ENCODE assay signal across 8 mouse cellular contexts in genomic region chr11:88863071-88863903, GRCm38 (mm10). TPM values are rescaled to one million over a fixed set of nuclear protein-coding genes. Genes with fewer than 3 reads are reported as not detected.
DNase-seq lines count a peak whose midpoint lies in the region; ATAC-seq and TF ChIP-seq lines count a peak whose summit lies in the region.

No protein-coding gene starts in this region.

- TF ChIP-seq CTCF in E14TG2a.4 (conservative IDR thresholded peaks at IDR 0.05; ENCODE audit: low read length): no peak

- H3K27ac ChIP-seq in forebrain, embryonic 13.5 days: no peak overlapping the region
- peak overlapping the region; percentile 93 for H3K27ac ChIP-seq in midbrain, embryonic 10.5 days (replicated peaks)

- H3K36me3 ChIP-seq in E14TG2a.4 (ENCODE audit: insufficient read depth, low read length): peaks cover 25% of the 10 kb centered on the region
- no peaks in the 10 kb centered on the region for H3K36me3 ChIP-seq in forebrain, embryonic 13.5 days (ENCODE audit: poor library complexity, severe bottlenecking)
- H3K36me3 ChIP-seq in midbrain, embryonic 10.5 days: no peaks in the 10 kb centered on the region

- peak overlapping the region; percentile 96 for H3K4me3 ChIP-seq in E14TG2a.4 (replicated peaks; ENCODE audit: low read length)
- H3K4me3 ChIP-seq in forebrain, embryonic 13.5 days: peak overlapping the region; percentile 75
- H3K4me3 ChIP-seq in midbrain, embryonic 10.5 days: peak overlapping the region; percentile 79

- H3K27me3 ChIP-seq in E14TG2a.4 (ENCODE audit: insufficient read depth, low read length): no peaks in the 10 kb centered on the region
- 0 out of 2 replicates have a peak, but pooled peaks cover 5% of the 10 kb centered on the region for H3K27me3 ChIP-seq in forebrain, embryonic 13.5 days
- peaks cover 17% of the 10 kb centered on the region for H3K27me3 ChIP-seq in midbrain, embryonic 10.5 days (ENCODE audit: low read depth, poor library complexity, severe bottlenecking)

- peak overlapping the region; percentile 80 for H3K9ac ChIP-seq in forebrain, embryonic 13.5 days

- H3K4me1 ChIP-seq in E14TG2a.4 (replicated peaks; ENCODE audit: low read depth, low read length): peaks cover 63% of the 10 kb centered on the region
- H3K4me1 ChIP-seq in forebrain, embryonic 13.5 days: peaks cover 21% of the 10 kb centered on the region
- H3K4me1 ChIP-seq in midbrain, embryonic 10.5 days: peaks cover 38% of the 10 kb centered on the region

- H3K4me2 ChIP-seq in forebrain, embryonic 13.5 days: peak overlapping the region; percentile 95

- DNase-seq in adrenal gland, adult 2 months: peak; percentile 69
- no peak for DNase-seq in adrenal gland, postnatal 10 days
- peak; percentile 73 for DNase-seq in kidney, adult 11 months
- peak; percentile 26 for DNase-seq in midbrain, embryonic 10.5 days (ENCODE audit: low spot score)
- no peak for DNase-seq in layer of hippocampus, postnatal 36 days
- no peak for DNase-seq in ovary, postnatal 14 days (ENCODE audit: low spot score)

- 1% methylated on average over 32 of the region's 32 CpGs for WGBS in forebrain, embryonic 13.5 days
- 2% methylated on average over 32 of the region's 32 CpGs for WGBS in midbrain, embryonic 10.5 days

- no peaks in the 10 kb centered on the region for H3K9me3 ChIP-seq in E14TG2a.4 (ENCODE audit: low read length)
- no peaks in the 10 kb centered on the region for H3K9me3 ChIP-seq in forebrain, embryonic 13.5 days (replicated peaks)
- H3K9me3 ChIP-seq in midbrain, embryonic 10.5 days (replicated peaks): no peaks in the 10 kb centered on the region

- no peak for ATAC-seq in forebrain, embryonic 13.5 days

RNA-seq across cellular contexts. Expression of gene Akap1, which starts 1.1 kb away (rescaled TPM):
- 100 to 1,000 TPM in 1 of 2 experiments, 10 to 100 TPM in 1; 95.0 to 144 TPM for total RNA-seq in adrenal gland, adult 2 months (2021)
- polyA plus RNA-seq in adrenal gland, adult 2 months (2012; rRNA removed): 54.2 and 59.5 TPM in 2 replicates
- 100 to 1,000 TPM; 136 to 196 TPM for total RNA-seq in adrenal gland, postnatal 10 days (2021)
- polyA plus RNA-seq in forebrain, embryonic 13.5 days (2015; fragmentation: Nextera tagmentation; extraction: Ambion mirVana): 21.8 and 26.4 TPM in 2 replicates
- polyA plus RNA-seq in midbrain, embryonic 10.5 days (2016; fragmentation: Nextera tagmentation; extraction: Ambion mirVana): 19.1 and 20.7 TPM in 2 replicates
- total RNA-seq in layer of hippocampus, postnatal 36 days (2021): 10 to 100 TPM; 38.1 to 40.0 TPM

Comparison
In these comparisons a context has a peak if more than half of its experiments do, and no peak if none do; other contexts are left out.
1. DNase-seq: peak in adrenal gland, adult 2 months (single experiment), kidney, adult 11 months (single experiment) and midbrain, embryonic 10.5 days (single experiment); none in adrenal gland, postnatal 10 days (single experiment), layer of hippocampus, postnatal 36 days (0 of 2) and ovary, postnatal 14 days (single experiment).
2. Peak in every context shown above with its lines, with median percentiles within 50 percentile points of each other: H3K4me3 ChIP-seq.